Mouse (Mus musculus) bone marrow, adult 2 months (tissue): ENCODE measurements around the gene Bcat2. TPM values are rescaled to one million over a fixed set of nuclear protein-coding genes. Genes with fewer than 3 reads are reported as not detected.

ENCODE experiments used
- H3K27ac ChIP-seq: fragments of 200-500 bp; 2 replicates; pipeline ENCODE4 v1.5.1; 2012; ENCODE audit warnings: low read depth, mild to moderate bottlenecking, control low read depth, inconsistent platforms, low read length; ENCODE audit not compliant: control insufficient read depth, poor library complexity, insufficient read depth
- H3K4me1 ChIP-seq: fragments of 200-500 bp; 2 replicates; pipeline ENCODE4 v1.6.1; 2011; ENCODE audit warnings: low read length; ENCODE audit not compliant: control insufficient read depth, insufficient read depth
- H3K4me3 ChIP-seq: fragments of 200-500 bp; replicated peaks from 2 replicates; pipeline ENCODE3; 2011; ENCODE audit warnings: mild to moderate bottlenecking, low read depth, low read length, control low read depth; ENCODE audit not compliant: control insufficient read depth
- CTCF ChIP-seq: fragments of 200-500 bp; IDR thresholded peaks from 2 replicates; pipeline ENCODE4 v1.5.1; 2011; ENCODE audit warnings: low read length, control low read depth; ENCODE audit not compliant: control insufficient read depth, insufficient read depth
- POLR2A ChIP-seq: fragments of 200-500 bp; IDR thresholded peaks from 2 replicates; pipeline ENCODE4 v1.6.1; 2011; ENCODE audit warnings: low read depth, mild to moderate bottlenecking, control low read depth, low read length, borderline replicate concordance; ENCODE audit not compliant: control insufficient read depth
- WGBS: fragments of 180-500 bp; shearing (Covaris S2); methylation state at CpG from one replicate; pipeline ENCODE4 v1.1.7; 2018; 5-methylcytosine and 5-hydroxymethylcytosine counted together
- polyA plus RNA-seq: library from polyadenylated mRNA; stranded (reverse); fragments of >200 nt; gene quantifications from 2 replicates; pipeline ENCODE4 v1.2.4, GENCODE M21; 2011; ENCODE audit warnings: low replicate concordance; ENCODE audit not compliant: missing spikeins, insufficient read depth, insufficient read length

Bcat2 gene
- polyA plus RNA-seq, 1 experiment = 58.4 TPM

- whole genome bisulfite sequencing = 84% methylated on average over 23 of the region's 23 CpGs
- no peak for TF ChIP-seq CTCF
- peaks cover 2% of the 10 kb centered on the region; the same call in 1 of the 2 replicates for H3K4me1 ChIP-seq
- H3K27ac ChIP-seq = no peak overlapping the region
- no peak overlapping the region for H3K4me3 ChIP-seq
These were observed 60.3 kb downstream of the Bcat2 start for GRCm38 (mm10) chr7:45630064-45630907.

- H3K4me1 ChIP-seq = peaks cover 2% of the 10 kb centered on the region; the same call in 1 of the 2 replicates
- 80% methylated on average over 35 of the region's 35 CpGs for WGBS
- no peak overlapping the region for H3K27ac ChIP-seq
- TF ChIP-seq POLR2A (no peak), CTCF (no peak)
- no peak overlapping the region for H3K4me3 ChIP-seq
These were observed 62.5 kb downstream of the Bcat2 start for GRCm38 (mm10) chr7:45632499-45632898.

- Histone ChIP-seq H3K4me1 (peaks cover 2% of the 10 kb centered on the region; the same call in 1 of the 2 replicates), H3K4me3 (no peak overlapping the region), H3K27ac (peak overlapping the region; percentile 83)
- 44% methylated on average over 11 of the region's 11 CpGs for WGBS
- TF ChIP-seq CTCF = no peak
- TF ChIP-seq POLR2A = no peak
These were observed 65.2 kb downstream of the Bcat2 start for GRCm38 (mm10) chr7:45634946-45635681.

- no peak for TF ChIP-seq POLR2A
- TF ChIP-seq CTCF = no peak
- 51% methylated on average over 15 of the region's 15 CpGs for WGBS
- H3K4me3 ChIP-seq = no peak overlapping the region
- peaks cover 2% of the 10 kb centered on the region; the same call in 1 of the 2 replicates for H3K4me1 ChIP-seq
- H3K27ac ChIP-seq = peak overlapping the region; percentile 45
These were observed 66.0 kb downstream of the Bcat2 start for GRCm38 (mm10) chr7:45635711-45636688.

- 78% methylated on average over 6 of the region's 6 CpGs for WGBS
- TF ChIP-seq CTCF (no peak), POLR2A (no peak)
These were observed 67.8 kb downstream of the Bcat2 start for GRCm38 (mm10) chr7:45637710-45638109.

GRCm38 (mm10) chr7:45638623-45639401 lies 68.9 kb downstream of the Bcat2 start:
- H3K4me1 ChIP-seq = peaks cover 4% of the 10 kb centered on the region; the same call in 1 of the 2 replicates
- H3K4me3 ChIP-seq = no peak overlapping the region
- 86% methylated on average over 29 of the region's 29 CpGs for WGBS
- no peak overlapping the region for H3K27ac ChIP-seq
- no peak for TF ChIP-seq POLR2A
- TF ChIP-seq CTCF = no peak

More at GRCm38 (mm10) chr7:45637710-45638109, 67.8 kb downstream of the Bcat2 start:
- H3K27ac ChIP-seq = no peak overlapping the region
- no peak overlapping the region for H3K4me3 ChIP-seq
- H3K4me1 ChIP-seq = peaks cover 4% of the 10 kb centered on the region; the same call in 1 of the 2 replicates

Other genes with a start within 250 kb of the Bcat2 start
- 2.6 and 3.9 TPM in 2 replicates for gene Trpm4, start 236.4 kb upstream of the Bcat2 start, polyA plus RNA-seq
- 1.5 and 1.7 TPM in 2 replicates for gene Hrc, start 234.9 kb upstream of the Bcat2 start, polyA plus RNA-seq
- not detected in 2 replicates for gene Ppfia3, start 203.1 kb upstream of the Bcat2 start, polyA plus RNA-seq
- not detected in 2 replicates for gene Lin7b, start 199.6 kb upstream of the Bcat2 start, polyA plus RNA-seq
- gene Snrnp70, start 174.4 kb upstream of the Bcat2 start, polyA plus RNA-seq = 753 and 781 TPM in 2 replicates
- not detected in 2 replicates for gene Kcna7, start 164.5 kb upstream of the Bcat2 start, polyA plus RNA-seq
- gene Ntf5, start 156.5 kb upstream of the Bcat2 start, polyA plus RNA-seq = 1.8 TPM in 1 of 2 replicates, not detected in the other
- not detected in 2 replicates for gene Lhb, start 149.3 kb upstream of the Bcat2 start, polyA plus RNA-seq
- 11.3 and 17.4 TPM in 2 replicates for gene Gys1, start 135.3 kb upstream of the Bcat2 start, polyA plus RNA-seq
- 61.4 and 66.3 TPM in 2 replicates for gene Ruvbl2, start 132.1 kb upstream of the Bcat2 start, polyA plus RNA-seq
- gene Ftl1, start 110.3 kb upstream of the Bcat2 start, polyA plus RNA-seq = 2,067 and 2,131 TPM in 2 replicates
- 71.8 and 143 TPM in 2 replicates for gene Bax, start 103.3 kb upstream of the Bcat2 start, polyA plus RNA-seq
- 1.3 TPM in 1 of 2 replicates, not detected in the other for gene Tulp2, start 88.3 kb upstream of the Bcat2 start, polyA plus RNA-seq
- gene Gm45808, start 83.3 kb upstream of the Bcat2 start, polyA plus RNA-seq = not detected in 2 replicates
- 2.7 and 4.8 TPM in 2 replicates for gene Dhdh, start 81.3 kb upstream of the Bcat2 start, polyA plus RNA-seq
- 69.3 and 71.9 TPM in 2 replicates for gene Nucb1, start 59.7 kb upstream of the Bcat2 start, polyA plus RNA-seq
- gene Ppp1r15a, start 43.9 kb upstream of the Bcat2 start, polyA plus RNA-seq = 356 and 801 TPM in 2 replicates
- gene Plekha4, start 43.8 kb upstream of the Bcat2 start, polyA plus RNA-seq = 2.1 and 8.9 TPM in 2 replicates
- gene Hsd17b14, start 15.3 kb upstream of the Bcat2 start, polyA plus RNA-seq = 5.7 TPM in 1 of 2 replicates, not detected in the other
- not detected in 2 replicates for gene Fgf21, start 45.3 kb downstream of the Bcat2 start, polyA plus RNA-seq
- not detected in 2 replicates for gene Fut1, start 47.1 kb downstream of the Bcat2 start, polyA plus RNA-seq
- 1.1 TPM in 1 of 2 replicates, not detected in the other for gene Izumo1, start 51.7 kb downstream of the Bcat2 start, polyA plus RNA-seq
- gene Rasip1, start 57.3 kb downstream of the Bcat2 start, polyA plus RNA-seq = 5.9 and 6.0 TPM in 2 replicates
- gene Mamstr, start 69.8 kb downstream of the Bcat2 start, polyA plus RNA-seq = 1.00 TPM in 1 of 2 replicates, not detected in the other
- gene Fut2, start 96.2 kb downstream of the Bcat2 start, polyA plus RNA-seq = not detected in 2 replicates
- gene Ntn5, start 113.9 kb downstream of the Bcat2 start, polyA plus RNA-seq = not detected in 2 replicates
- gene Sec1, start 124.2 kb downstream of the Bcat2 start, polyA plus RNA-seq = not detected in 2 replicates
- 4.4 TPM in 1 of 2 replicates, not detected in the other for gene Car11, start 129.7 kb downstream of the Bcat2 start, polyA plus RNA-seq
- 8.6 and 19.3 TPM in 2 replicates for gene Dbp, start 134.9 kb downstream of the Bcat2 start, polyA plus RNA-seq
- gene Rpl18, start 145.3 kb downstream of the Bcat2 start, polyA plus RNA-seq = 845 and 916 TPM in 2 replicates
- gene Sphk2, start 147.8 kb downstream of the Bcat2 start, polyA plus RNA-seq = 12.9 and 24.4 TPM in 2 replicates
- 1.1 TPM in 1 of 2 replicates, not detected in the other for gene Fam83e, start 151.1 kb downstream of the Bcat2 start, polyA plus RNA-seq
- gene Spaca4, start 155.7 kb downstream of the Bcat2 start, polyA plus RNA-seq = not detected in 2 replicates
- not detected in 2 replicates for gene Lmtk3, start 213.6 kb downstream of the Bcat2 start, polyA plus RNA-seq
- 2.4 TPM in 1 of 2 replicates, not detected in the other for gene Sult2b1, start 214.5 kb downstream of the Bcat2 start, polyA plus RNA-seq
- gene Cyth2, start 244.4 kb downstream of the Bcat2 start, polyA plus RNA-seq = 30.7 and 64.7 TPM in 2 replicates